Mouse (Mus musculus) naive thymus-derived CD4-positive, alpha-beta T cell, adult 2 months (primary cell): ENCODE measurements around the gene Usp16.
"Not testable (repeated sequence)": the region's sequence is repeated elsewhere in the genome, so short reads cannot be mapped to it uniquely, and the experiment has no call there.

ENCODE experiments used
- DNase-seq: peaks from one replicate; pipeline ENCODE4 v3.0.0-alpha.2; 2011; ENCODE audit warnings: low read depth

Usp16 gene

DNA sequence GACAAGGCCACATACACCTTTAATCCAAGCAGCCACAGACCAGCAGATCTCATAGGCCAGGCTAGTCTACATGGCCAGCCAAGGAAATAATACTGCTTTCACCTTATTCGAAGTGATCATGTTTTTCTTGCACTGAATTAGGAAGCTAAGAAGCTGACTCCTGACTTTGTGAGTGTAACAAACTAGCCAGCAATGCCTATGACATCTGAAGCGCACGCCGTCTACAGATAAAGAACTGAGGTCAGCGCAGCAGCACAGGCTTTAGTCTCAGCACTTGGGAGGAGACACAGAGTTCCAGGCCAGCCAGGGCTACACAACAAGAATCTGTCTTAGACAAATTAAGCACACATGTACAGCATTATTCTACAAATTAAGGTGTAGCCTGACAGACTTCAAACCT, 32.2 kb downstream of the Usp16 start:
- no peak for DNase-seq

- DNase-seq: no peak
Measured at GRCm38 (mm10) chr16:87488605-87489004, 34.1 kb downstream of the Usp16 start.

GRCm38 (mm10) chr16:87492191-87492792, 37.8 kb downstream of the Usp16 start:
- DNase-seq: not testable (repeated sequence)

- DNase-seq: peak; percentile 16
Measured at GRCm38 (mm10) chr16:87494955-87495655, 40.6 kb downstream of the Usp16 start.

- DNase-seq: peak; percentile 98
Measured at GRCm38 (mm10) chr16:87495716-87496447, 41.4 kb downstream of the Usp16 start, which contains the start of gene Cct8. TSS of gene Cct8 (minus strand) at chr16:87495873.

GRCm38 (mm10) chr16:87496728-87497127, 42.2 kb downstream of the Usp16 start:
- DNase-seq: no peak

- no peak for DNase-seq
Measured at GRCm38 (mm10) chr16:87497171-87497570, 42.7 kb downstream of the Usp16 start.

DNA sequence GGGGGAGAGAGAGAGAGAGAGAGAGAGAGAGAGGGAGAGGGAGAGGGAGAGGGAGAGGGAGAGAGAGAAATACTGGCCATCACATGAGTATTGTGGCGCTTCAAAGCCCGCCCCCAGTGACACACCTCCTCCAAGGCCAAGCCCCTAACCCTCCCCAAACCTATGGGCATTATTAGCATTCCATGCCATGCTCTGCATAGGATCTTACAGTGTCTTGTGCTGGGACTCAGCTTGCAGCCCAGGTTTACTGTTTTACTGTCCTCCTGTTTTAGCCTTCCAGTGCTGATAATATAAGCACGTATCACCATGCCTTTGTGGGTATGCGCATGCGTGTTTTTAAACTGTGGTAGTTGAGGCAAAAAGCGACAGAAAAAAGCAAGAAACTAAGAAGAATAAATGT, 45.1 kb downstream of the Usp16 start:
- DNase-seq: no peak

DNA sequence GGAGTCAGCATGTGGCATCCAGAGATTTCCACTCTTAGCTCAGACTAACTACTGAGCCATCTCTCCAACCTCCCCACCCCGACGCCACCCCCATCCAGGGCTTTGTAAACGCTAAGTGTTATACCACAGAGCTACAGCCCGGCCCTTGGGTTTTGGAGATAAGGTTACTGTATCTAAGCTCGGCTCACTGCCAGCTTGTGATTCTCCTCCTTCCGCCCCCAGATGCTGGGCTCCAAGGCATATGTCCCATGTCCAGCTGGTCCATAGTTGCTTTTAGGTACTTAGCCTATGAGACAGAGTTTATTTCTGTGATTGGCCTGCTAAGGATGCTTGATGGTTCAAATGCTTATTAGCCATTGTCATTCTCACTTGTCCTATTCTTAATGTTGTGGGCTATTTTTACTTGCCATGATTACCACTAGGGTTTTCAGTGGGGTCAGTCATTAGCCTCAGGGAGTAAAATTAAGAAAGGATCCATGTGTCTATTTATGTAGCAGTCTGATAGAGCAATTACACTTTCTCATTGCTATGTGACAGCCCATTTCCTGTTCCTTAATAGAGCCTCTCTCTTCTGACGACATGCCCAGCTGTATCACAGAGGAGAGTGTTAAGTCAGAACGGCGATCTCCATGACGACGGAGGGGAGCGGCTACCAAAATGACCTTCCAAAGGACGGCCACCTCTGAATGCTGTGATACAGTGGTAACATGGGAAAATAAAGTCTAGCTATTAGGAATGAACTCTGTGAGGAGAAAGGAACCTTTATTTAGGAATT, 47.0 kb downstream of the Usp16 start:
- DNase-seq: no peak

DNA sequence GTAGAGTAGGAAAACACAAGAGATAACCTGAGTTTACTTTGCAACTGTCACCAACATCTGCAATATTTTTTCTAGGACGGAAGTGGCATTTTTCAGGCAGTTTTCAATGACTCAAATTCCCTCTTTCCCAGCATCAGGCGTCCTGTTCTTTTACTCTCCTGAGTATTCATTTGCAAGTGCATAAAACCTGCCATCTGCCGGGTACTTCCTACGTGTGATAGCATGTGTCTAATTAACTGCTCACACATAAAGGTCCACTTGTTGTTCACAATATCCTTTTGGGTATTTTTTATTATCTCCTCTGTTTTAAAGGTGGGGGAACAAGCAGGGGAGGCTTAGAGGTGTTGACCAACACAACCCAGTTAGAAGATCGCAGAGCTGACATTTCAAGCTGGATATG, 57.2 kb downstream of the Usp16 start:
- no peak for DNase-seq

DNA sequence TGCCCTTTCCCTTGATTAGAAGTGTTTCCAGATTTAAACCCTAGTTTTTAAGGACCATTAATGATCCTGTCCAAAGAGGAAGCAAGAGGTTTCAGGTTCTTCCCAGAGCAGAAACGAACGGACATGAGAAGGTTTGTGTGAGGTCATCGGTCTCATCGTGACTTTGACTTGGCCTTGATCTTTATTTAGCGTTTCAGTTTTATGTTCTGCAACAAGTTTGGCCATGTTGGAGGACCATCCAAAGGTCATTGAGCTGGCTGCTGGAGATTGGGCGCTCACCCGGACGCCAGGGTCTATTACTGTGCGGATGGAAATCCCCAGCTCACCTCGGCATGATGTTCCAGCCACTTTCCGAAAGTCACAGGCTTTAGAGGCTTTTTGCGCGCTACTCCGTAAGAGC, 57.8 kb downstream of the Usp16 start:
- no peak for DNase-seq

DNA sequence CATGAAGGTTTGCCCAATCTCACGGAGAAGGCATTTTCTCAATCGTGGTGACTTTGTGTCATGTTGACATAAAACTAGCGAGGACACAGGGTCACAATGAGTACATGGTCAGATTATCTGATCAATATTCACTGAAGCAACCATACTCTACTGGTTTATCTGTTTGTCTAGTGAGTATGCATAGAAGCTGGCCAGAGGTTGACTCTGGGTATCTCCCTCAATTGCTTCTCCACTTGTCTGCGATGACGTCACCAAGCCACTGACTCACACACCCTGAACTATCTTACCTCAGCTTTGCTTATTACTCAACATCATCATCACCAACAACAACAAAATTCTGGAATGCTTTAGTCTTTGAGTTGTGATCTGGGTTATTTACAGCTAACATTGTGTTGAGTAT, 69.7 kb downstream of the Usp16 start:
- DNase-seq: no peak

- DNase-seq: no peak
Measured at GRCm38 (mm10) chr16:87527553-87528249, 73.2 kb downstream of the Usp16 start.

DNA sequence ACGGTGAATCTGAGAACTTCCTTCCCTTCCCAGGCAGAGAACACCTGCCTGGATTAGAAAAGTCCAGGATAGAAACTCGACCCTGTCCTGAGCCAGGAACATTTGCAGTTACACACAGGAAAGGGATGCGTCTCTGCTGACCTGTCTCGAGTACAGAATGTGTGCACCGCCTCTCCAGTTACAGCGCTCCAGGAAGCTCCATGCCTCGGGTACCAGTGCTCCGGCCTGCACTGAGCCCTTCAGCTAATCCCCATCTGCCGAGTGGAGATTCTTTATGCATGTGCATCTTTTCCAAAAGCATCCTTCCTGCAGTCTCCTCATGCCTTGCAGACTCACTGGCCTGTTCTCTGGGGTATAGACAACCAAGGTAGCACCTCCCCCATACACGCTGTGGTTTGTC, 74.3 kb downstream of the Usp16 start:
- DNase-seq: no peak
